Mouse (Mus musculus) hindbrain, embryonic 13.5 days (tissue): ENCODE data around the gene Paqr7. TPM values are rescaled to one million over a fixed set of nuclear protein-coding genes. Genes with fewer than 3 reads are reported as not detected.

Source experiments
- ATAC-seq: fragments of 200-750 bp; cut with Nextera tagmentation; 2 replicates; pipeline ENCODE4 v1.8.0; 2017; ENCODE audit warnings: moderate TSS enrichment; ENCODE audit not compliant: low FRiP score
- H3K27ac ChIP-seq: fragments of 300-500 bp; sonication (generic); 2 replicates; pipeline ENCODE4 v1.5.1; 2015; ENCODE audit warnings: inconsistent platforms, mild to moderate bottlenecking, moderate library complexity
- H3K27me3 ChIP-seq: fragments of 300-500 bp; sonication (generic); 2 replicates; pipeline ENCODE4 v1.6.1; 2015; ENCODE audit warnings: mild to moderate bottlenecking, inconsistent platforms
- H3K36me3 ChIP-seq: fragments of 300-500 bp; sonication (generic); 2 replicates; pipeline ENCODE4 v1.6.1; 2015; ENCODE audit warnings: mild to moderate bottlenecking, inconsistent platforms
- H3K4me1 ChIP-seq: fragments of 300-500 bp; sonication (generic); replicated peaks from 2 replicates; pipeline ENCODE4 v1.6.1; 2015; ENCODE audit warnings: inconsistent platforms
- H3K4me2 ChIP-seq: fragments of 300-500 bp; sonication (generic); 2 replicates; pipeline ENCODE4 v1.6.1; 2015; ENCODE audit warnings: inconsistent platforms, mild to moderate bottlenecking, moderate library complexity
- H3K4me3 ChIP-seq: fragments of 300-500 bp; sonication (generic); 2 replicates; pipeline ENCODE4 v1.5.1; 2015; ENCODE audit warnings: mild to moderate bottlenecking, inconsistent platforms
- H3K9ac ChIP-seq: fragments of 300-500 bp; sonication (generic); 2 replicates; pipeline ENCODE4 v1.6.1; 2015; ENCODE audit warnings: mild to moderate bottlenecking, inconsistent platforms
- H3K9me3 ChIP-seq: fragments of 300-500 bp; sonication (generic); 2 replicates; pipeline ENCODE4 v1.6.1; 2016; ENCODE audit warnings: inconsistent platforms
- WGBS: fragments of 180-500 bp; shearing (Covaris S2); methylation state at CpG from one replicate; pipeline ENCODE4 v1.1.7; 2015; 5-methylcytosine and 5-hydroxymethylcytosine counted together
- polyA plus RNA-seq: library from polyadenylated mRNA; unstranded; fragments of >200 nt; fragmentation: Nextera tagmentation; extraction: Ambion mirVana; gene quantifications from 2 replicates; pipeline ENCODE4 v1.2.1, GENCODE M21; 2015

Paqr7 gene
- polyA plus RNA-seq, 1 experiment from 2014 or later: 21.5 TPM

DNA sequence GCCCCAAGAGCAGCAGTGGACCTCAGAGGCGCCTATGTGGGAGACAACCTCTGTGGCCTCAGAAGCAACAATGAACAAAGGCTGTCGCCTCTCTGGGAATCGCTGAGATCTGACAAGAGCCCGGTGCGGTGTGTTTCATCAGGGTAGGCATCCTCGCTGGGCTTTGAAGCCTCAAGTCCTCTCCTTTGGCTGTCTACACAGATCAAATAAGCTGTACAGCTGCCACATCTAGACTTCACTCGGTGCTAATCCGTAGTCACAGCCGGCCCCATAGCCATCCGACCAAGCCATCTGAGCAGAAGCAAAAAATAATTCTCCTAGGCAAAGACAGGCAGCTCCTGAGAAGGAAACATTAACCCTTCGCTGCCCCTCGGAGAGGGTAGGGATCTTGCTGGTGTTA, 30.7 kb upstream of the Paqr7 start:
- Histone ChIP-seq H3K4me1 (peaks cover 25% of the 10 kb centered on the region), H3K36me3 (peaks cover under 1% of the 10 kb centered on the region), H3K27ac (peak overlapping the region; percentile 99), H3K9me3 (no peaks in the 10 kb centered on the region), H3K4me2 (peak overlapping the region; percentile 85), H3K4me3 (peak overlapping the region; percentile 0; the same call in 1 of the 2 replicates), H3K27me3 (0 out of 2 replicates have a peak, but pooled peaks cover 2% of the 10 kb centered on the region), H3K9ac (peak overlapping the region; percentile 67)
- WGBS: 32% methylated on average over 12 of the region's 12 CpGs
- ATAC-seq: no peak

DNA sequence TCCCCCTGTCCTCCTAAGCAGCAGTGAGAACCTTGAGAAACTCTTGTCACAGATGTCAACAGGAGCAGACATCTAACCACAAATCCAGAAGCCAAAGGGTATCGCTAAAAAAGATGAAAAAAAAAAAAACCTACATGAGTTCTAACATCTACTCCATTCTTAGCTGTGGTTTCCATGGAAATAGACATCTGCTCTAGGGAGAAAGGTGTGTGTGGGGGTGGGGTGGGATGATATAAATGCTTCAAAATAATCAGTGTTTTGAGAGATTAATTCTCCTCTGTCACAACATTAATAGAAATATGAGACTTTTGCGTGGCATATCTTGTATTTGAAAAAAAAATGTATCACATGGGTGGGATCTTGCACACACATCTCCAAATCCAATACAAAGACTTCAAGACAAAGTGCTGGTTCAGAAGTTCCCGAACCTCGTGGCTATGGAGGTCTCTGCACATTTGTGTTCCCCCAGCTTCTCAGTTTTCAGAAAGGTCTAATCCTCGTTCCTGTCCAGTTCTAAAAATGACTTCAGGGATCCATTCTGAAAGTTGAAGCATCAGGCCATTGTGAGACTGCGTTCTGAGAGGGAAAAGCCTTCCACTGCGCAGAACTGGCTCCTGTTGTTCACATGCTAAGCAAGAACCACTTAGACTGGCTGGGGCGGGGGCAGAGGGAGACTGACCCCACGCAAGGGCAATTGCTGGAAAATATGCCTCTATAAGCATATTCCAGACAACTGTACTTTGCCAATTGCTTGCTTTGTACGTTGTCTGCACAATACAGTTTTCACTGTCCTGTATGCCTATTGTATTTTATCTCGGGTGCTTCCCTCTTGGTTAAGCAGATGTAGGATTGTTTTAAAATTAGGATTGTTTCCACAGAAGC, 29.9 kb upstream of the Paqr7 start:
- H3K27me3 ChIP-seq: no peaks in the 10 kb centered on the region
- ATAC-seq: no peak
- 48% methylated on average over 11 of the region's 11 CpGs for WGBS

DNA sequence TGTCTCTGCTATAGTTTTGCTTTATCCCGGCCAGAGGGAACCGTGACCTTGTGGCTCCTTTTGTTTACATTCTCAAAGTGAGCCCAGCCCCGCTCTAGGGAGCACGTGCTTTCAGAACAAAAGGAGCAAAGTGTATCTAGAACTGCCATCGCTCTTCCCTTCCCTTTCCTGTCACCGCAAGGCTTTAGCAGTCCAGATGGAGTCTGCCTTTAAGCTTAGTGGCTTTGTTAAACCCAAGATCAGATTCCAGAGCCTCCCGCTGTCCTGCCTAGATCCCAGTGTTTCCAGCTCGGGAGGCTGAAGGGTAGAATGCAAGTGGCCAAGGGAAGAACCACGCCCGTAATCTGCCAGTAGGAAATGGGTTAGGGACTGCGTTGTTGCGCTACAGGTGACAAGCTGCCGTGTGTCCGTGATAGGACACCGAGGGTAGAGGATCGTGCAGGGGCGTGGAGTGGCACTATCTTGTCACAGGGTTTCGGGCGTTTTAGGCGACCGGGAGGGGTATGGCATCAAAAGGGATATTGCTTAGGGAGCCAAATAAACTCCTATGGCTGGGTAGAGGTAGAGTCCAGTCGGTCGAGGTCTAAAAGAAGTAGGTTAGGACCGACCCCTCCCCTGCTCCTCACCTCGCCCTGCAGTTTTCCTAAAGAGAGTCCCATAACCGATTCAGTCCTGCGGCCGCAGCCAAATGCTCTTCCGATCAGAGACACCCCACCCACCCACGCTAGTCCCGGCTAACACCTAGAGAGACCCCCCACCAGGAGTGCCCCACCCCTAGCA, 28.9 kb upstream of the Paqr7 start:
- H3K9me3 ChIP-seq: no peaks in the 10 kb centered on the region
- H3K36me3 ChIP-seq: peaks cover 18% of the 10 kb centered on the region
- peak overlapping the region; percentile 85 for H3K4me2 ChIP-seq
- no peaks in the 10 kb centered on the region for H3K27me3 ChIP-seq
- peak overlapping the region; percentile 96 for H3K4me3 ChIP-seq
- H3K27ac ChIP-seq: peak overlapping the region; percentile 99
- peak overlapping the region; percentile 99 for H3K9ac ChIP-seq
- under 1% methylated on average over 31 of the region's 31 CpGs for WGBS
- peaks cover 42% of the 10 kb centered on the region for H3K4me1 ChIP-seq
- ATAC-seq: peak; percentile 36

More for the DNA sequence above, 29.9 kb upstream of the Paqr7 start:
- Histone ChIP-seq H3K9ac (peak overlapping the region; percentile 99), H3K9me3 (no peaks in the 10 kb centered on the region), H3K27ac (peak overlapping the region; percentile 99), H3K4me2 (peak overlapping the region; percentile 85), H3K4me3 (peak overlapping the region; percentile 96), H3K36me3 (peaks cover 8% of the 10 kb centered on the region), H3K4me1 (peaks cover 33% of the 10 kb centered on the region)

DNA sequence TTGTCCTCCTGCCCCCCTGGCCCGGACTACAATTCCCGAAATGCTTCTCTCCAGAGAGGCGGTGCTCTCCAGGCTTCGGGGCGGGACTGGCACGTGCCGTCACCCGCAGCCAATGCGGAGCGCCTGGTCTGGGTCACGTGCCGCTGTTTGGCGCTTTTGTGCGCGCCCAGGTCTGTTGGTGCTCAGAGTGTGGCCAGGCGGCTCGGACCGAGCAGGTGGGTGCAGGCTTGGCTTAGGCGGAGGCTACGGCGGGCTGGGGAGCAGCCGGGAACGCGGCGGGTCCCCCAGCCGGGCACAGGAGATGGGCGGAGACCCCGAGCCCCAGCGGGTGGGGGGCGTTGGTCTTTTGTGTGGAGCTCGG, 28.3 kb upstream of the Paqr7 start, which contains the start of gene Stmn1:
Gene Stmn1, plus strand, starts transcription at position 106 of the 361 bp plus-strand sequence.
- Histone ChIP-seq H3K4me2 (peak within 1 kb of the TSS; percentile 85), H3K4me1 (peaks cover 48% of the 10 kb centered on the region), H3K27ac (peak within 1 kb of the TSS; percentile 99), H3K36me3 (peaks cover 23% of the 10 kb centered on the region), H3K4me3 (peak within 1 kb of the TSS; percentile 96), H3K27me3 (no peaks in the 10 kb centered on the region), H3K9me3 (no peaks in the 10 kb centered on the region), H3K9ac (peak within 1 kb of the TSS; percentile 99)
- WGBS: under 1% methylated on average over 28 of the region's 31 CpGs
- peak; percentile 95 for ATAC-seq

DNA sequence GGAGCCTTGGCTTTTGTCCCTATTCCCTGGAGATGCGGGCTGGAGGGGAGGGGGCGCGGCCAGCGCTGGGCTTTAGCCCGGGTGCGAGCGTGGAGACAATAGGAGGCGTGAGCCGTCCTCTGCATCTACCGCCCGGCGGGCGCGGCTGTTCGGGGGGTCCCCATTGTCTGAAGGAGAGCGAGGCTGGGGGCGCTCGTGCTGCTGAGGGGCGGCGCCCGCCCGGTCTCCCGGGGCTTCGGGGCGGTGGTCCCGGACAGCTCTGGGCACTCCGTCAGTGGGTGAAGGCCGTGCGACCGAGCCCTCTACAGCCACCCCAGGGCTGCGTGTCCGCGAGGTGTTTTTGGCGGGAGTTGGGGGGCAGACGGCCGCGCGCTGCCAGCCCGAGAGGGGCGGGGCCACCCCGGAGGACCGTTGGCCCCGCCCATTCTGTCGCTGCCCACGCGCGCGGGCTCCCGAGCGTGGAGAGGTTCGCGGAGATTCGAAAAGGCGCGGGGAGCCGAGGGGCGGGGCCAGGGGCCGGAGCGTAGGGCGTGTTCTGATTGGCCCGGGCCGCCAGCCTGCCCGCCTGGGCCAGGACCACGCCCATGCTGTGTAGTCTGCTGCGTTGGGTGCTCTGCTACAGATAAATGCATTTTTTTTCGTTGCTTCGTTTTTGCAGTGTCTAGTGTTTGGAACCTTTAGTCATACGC, 27.8 kb upstream of the Paqr7 start:
- Histone ChIP-seq H3K27me3 (no peaks in the 10 kb centered on the region), H3K27ac (peak overlapping the region; percentile 99), H3K36me3 (peaks cover 25% of the 10 kb centered on the region), H3K9ac (peak overlapping the region; percentile 99), H3K9me3 (no peaks in the 10 kb centered on the region), H3K4me1 (peaks cover 49% of the 10 kb centered on the region), H3K4me2 (peak overlapping the region; percentile 85), H3K4me3 (peak overlapping the region; percentile 96)
- ATAC-seq: peak; percentile 87
- under 1% methylated on average over 56 of the region's 68 CpGs for WGBS

DNA sequence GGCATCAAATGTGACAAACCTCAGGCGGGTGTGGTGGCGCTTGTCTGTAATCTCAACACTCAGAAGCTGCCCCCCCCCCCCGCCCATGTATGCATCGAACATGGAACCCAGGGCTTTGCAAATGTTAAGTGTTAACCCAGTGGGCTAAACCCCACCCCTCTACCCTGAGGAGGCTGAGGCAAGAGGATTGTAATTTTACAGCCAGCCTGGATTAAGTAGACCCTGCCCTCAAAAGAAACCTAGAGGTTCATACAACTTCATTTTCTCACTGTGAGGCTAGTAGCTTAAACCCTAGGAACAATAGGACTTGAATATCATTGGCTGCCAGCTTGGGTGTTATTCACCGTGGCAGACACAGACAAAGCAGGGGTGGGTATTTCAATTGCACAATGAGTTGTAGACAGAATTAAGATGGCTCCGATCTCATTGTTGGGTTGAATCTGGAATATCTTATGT, 27.1 kb upstream of the Paqr7 start:
- H3K4me3 ChIP-seq: peak overlapping the region; percentile 96
- no peaks in the 10 kb centered on the region for H3K9me3 ChIP-seq
- peak overlapping the region; percentile 85 for H3K4me2 ChIP-seq
- H3K36me3 ChIP-seq: peaks cover 31% of the 10 kb centered on the region
- 3% methylated on average over 6 of the region's 6 CpGs for WGBS
- peak overlapping the region; percentile 99 for H3K9ac ChIP-seq
- no peaks in the 10 kb centered on the region for H3K27me3 ChIP-seq
- ATAC-seq: peak; percentile 15
- peaks cover 56% of the 10 kb centered on the region for H3K4me1 ChIP-seq
- peak overlapping the region; percentile 99 for H3K27ac ChIP-seq

DNA sequence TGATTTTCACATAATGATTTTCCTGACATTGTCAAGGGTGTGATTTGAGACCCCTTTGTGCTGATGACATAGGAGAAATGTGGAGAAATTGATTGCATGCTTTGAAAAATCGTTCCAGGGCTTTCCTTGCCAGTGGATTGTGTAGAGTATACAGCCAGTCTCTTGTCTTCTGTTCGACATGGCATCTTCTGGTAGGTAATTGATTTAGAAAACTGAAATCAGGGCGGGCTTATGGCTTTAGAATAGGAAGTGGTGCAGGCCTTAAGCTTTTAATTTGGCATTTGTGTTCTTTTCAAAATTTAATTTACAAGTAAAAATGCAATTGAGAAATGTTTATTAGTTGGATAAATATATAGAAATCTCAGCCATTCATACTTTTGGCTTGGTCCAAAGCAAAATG, 26.5 kb upstream of the Paqr7 start:
- peak overlapping the region; percentile 99 for H3K9ac ChIP-seq
- peak overlapping the region; percentile 85 for H3K4me2 ChIP-seq
- H3K27me3 ChIP-seq: no peaks in the 10 kb centered on the region
- WGBS: 29% methylated on average over 3 of the region's 3 CpGs
- peaks cover 37% of the 10 kb centered on the region for H3K36me3 ChIP-seq
- H3K4me3 ChIP-seq: peak overlapping the region; percentile 96
- H3K9me3 ChIP-seq: no peaks in the 10 kb centered on the region
- H3K27ac ChIP-seq: peak overlapping the region; percentile 99
- no peak for ATAC-seq
- H3K4me1 ChIP-seq: peaks cover 62% of the 10 kb centered on the region

DNA sequence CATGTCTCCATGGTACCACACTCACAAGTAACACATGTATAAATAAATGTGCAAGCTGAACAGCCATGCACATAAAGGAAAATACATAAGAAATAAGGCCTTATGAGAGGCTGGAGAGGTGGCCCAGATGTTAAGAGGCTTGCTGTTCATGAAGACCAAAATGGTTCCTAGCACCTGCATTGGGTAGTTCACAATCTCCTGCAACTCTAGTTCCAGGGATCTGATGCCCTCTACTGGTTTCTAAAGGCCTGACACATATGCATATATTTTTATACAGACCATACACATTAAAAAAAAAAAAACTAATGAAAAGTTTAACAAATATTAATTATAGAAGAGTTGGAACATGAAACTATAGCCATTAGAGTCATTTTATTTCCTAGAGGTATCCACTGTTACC, 25.0 kb upstream of the Paqr7 start:
- ATAC-seq: no peak
- Histone ChIP-seq H3K27ac (peak overlapping the region; percentile 87), H3K36me3 (peaks cover 52% of the 10 kb centered on the region), H3K9ac (peak overlapping the region; percentile 99), H3K4me2 (peak overlapping the region; percentile 85), H3K27me3 (no peaks in the 10 kb centered on the region), H3K4me1 (peaks cover 57% of the 10 kb centered on the region), H3K9me3 (no peaks in the 10 kb centered on the region), H3K4me3 (peak overlapping the region; percentile 96)

DNA sequence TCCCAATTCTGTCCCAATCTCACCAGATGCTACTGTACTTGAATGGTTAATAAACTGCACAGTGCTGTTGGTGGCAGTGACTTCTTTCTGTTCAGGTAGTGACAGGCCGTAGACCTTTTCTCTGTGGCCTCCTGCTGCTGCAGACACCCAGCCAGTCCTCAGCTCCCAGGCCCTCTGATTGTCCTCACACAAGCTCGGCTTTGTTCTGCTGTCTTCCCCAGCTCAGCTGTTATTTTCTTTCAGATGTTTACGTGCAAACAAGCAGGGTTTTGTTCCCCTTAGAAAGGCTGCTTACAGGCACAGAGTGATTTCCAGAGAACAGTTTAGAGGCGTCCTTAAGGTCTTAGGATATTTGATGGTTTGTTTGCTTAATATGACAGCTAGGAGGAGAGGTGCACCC, 22.7 kb upstream of the Paqr7 start:
- 42% methylated on average over 4 of the region's 4 CpGs for WGBS
- Histone ChIP-seq H3K4me2 (peak overlapping the region; percentile 35), H3K27ac (peak overlapping the region; percentile 86), H3K4me3 (no peak overlapping the region), H3K4me1 (peaks cover 57% of the 10 kb centered on the region), H3K36me3 (peaks cover 61% of the 10 kb centered on the region), H3K9me3 (no peaks in the 10 kb centered on the region), H3K9ac (peak overlapping the region; percentile 64), H3K27me3 (no peaks in the 10 kb centered on the region)
- ATAC-seq: no peak

DNA sequence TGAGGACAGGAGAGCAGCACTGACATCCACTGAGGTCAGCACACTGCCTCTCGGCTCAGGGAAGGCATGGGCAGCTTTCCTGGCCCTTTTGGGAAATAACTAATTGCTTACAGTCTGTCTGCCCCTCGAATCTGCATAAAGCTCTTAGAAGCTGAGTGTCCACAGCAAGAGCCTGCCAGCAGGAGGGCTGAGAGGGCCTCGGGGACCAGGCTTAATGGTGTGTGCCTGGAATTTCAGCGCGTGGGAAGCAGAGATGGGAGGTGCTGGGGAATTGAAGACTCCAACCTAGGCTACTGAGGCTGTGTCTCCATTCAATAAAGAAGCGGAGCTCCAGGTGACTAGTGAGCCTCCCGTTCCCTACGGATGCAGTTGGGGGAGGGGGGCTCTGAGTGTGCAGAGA, 22.3 kb upstream of the Paqr7 start:
- 24% methylated on average over 8 of the region's 8 CpGs for WGBS
- ATAC-seq: no peak
- H3K9me3 ChIP-seq: no peaks in the 10 kb centered on the region
- H3K27me3 ChIP-seq: no peaks in the 10 kb centered on the region
- peak overlapping the region; percentile 64 for H3K9ac ChIP-seq
- H3K4me3 ChIP-seq: no peak overlapping the region
- peaks cover 61% of the 10 kb centered on the region for H3K36me3 ChIP-seq
- H3K27ac ChIP-seq: peak overlapping the region; percentile 86
- peaks cover 57% of the 10 kb centered on the region for H3K4me1 ChIP-seq
- peak overlapping the region; percentile 35 for H3K4me2 ChIP-seq

DNA sequence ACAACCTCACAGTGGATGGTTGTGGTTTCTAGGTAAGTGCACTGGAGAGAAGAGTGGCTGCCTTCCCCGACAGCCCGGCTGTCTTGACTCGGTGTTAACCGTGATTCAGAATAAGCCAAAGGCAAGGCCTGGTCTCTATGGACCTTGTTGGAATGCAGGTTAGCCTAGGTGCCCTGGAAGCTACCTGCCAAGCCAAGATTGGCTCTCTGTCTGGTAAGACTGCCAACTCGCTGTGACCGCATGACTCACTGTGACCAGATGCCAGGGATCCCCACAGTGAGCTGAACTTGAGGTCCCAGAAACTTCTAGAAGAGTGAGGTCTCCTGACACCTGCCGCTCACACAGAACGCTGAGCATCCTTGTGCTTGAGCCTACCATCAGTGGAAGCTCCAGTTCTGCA, 19.6 kb upstream of the Paqr7 start:
- no peak overlapping the region for H3K4me2 ChIP-seq
- no peak for ATAC-seq
- peaks cover 51% of the 10 kb centered on the region for H3K36me3 ChIP-seq
- no peak overlapping the region for H3K9ac ChIP-seq
- peak overlapping the region; percentile 86 for H3K27ac ChIP-seq
- WGBS: 95% methylated on average over 8 of the region's 8 CpGs
- no peaks in the 10 kb centered on the region for H3K27me3 ChIP-seq
- H3K4me3 ChIP-seq: no peak overlapping the region
- H3K9me3 ChIP-seq: no peaks in the 10 kb centered on the region
- H3K4me1 ChIP-seq: peaks cover 47% of the 10 kb centered on the region

DNA sequence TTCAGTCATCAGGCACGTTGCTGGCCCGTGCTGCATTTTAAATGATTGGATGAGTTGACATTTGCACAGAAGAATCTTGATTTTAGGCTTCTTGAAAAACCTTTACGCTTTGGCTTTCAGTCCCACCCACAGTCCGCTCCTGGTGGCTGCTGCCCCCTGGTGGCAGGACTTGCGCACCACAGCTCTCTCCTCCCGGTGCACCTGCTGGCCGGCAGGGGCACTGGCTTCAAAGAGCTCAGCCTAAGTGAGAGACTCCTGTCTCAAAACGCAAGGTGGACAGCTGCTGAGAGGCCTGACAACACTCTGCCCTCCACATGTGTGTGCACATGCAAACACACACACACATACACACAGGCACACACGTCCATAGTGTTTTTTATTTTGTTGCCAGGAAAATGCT, 18.5 kb upstream of the Paqr7 start:
- ATAC-seq: peak; percentile 35
- H3K9me3 ChIP-seq: no peaks in the 10 kb centered on the region
- H3K4me3 ChIP-seq: no peak overlapping the region
- peaks cover 36% of the 10 kb centered on the region for H3K4me1 ChIP-seq
- 7% methylated on average over 9 of the region's 9 CpGs for WGBS
- 0 out of 2 replicates have a peak, but pooled peaks cover 4% of the 10 kb centered on the region for H3K27me3 ChIP-seq
- H3K36me3 ChIP-seq: peaks cover 39% of the 10 kb centered on the region
- H3K27ac ChIP-seq: peak overlapping the region; percentile 86
- no peak overlapping the region for H3K4me2 ChIP-seq
- peak overlapping the region; percentile 35; the same call in 1 of the 2 replicates for H3K9ac ChIP-seq
